Mouse (Mus musculus) midbrain, embryonic 15.5 days (tissue): ENCODE results near the gene Nr2c2. TPM values are rescaled to one million over a fixed set of nuclear protein-coding genes. Genes with fewer than 3 reads are reported as not detected.

Source experiments
- ATAC-seq: fragments of 200-750 bp; cut with Nextera tagmentation; replicated peaks from 2 replicates; pipeline ENCODE4 v1.8.0; 2017; ENCODE audit warnings: moderate TSS enrichment
- H3K27ac ChIP-seq: fragments of 300-500 bp; sonication (generic); 2 replicates; pipeline ENCODE4 v1.5.1; 2015; ENCODE audit warnings: mild to moderate bottlenecking, inconsistent platforms
- H3K27me3 ChIP-seq: fragments of 300-500 bp; sonication (generic); replicated peaks from 2 replicates; pipeline ENCODE4 v1.6.1; 2015; ENCODE audit warnings: inconsistent platforms
- H3K36me3 ChIP-seq: fragments of 300-500 bp; sonication (generic); replicated peaks from 2 replicates; pipeline ENCODE4 v1.6.1; 2015; ENCODE audit warnings: inconsistent platforms
- H3K4me1 ChIP-seq: fragments of 300-500 bp; sonication (generic); 2 replicates; pipeline ENCODE4 v1.6.1; 2015; ENCODE audit warnings: inconsistent platforms
- H3K4me2 ChIP-seq: fragments of 300-500 bp; sonication (generic); 2 replicates; pipeline ENCODE4 v1.6.1; 2015; ENCODE audit warnings: inconsistent platforms, mild to moderate bottlenecking, moderate library complexity
- H3K4me3 ChIP-seq: fragments of 300-500 bp; sonication (generic); 2 replicates; pipeline ENCODE4 v1.5.1; 2015; ENCODE audit warnings: mild to moderate bottlenecking, inconsistent platforms
- H3K9ac ChIP-seq: fragments of 300-500 bp; sonication (generic); 2 replicates; pipeline ENCODE4 v1.6.1; 2015; ENCODE audit warnings: mild to moderate bottlenecking, inconsistent platforms
- H3K9me3 ChIP-seq: fragments of 300-500 bp; sonication (generic); 2 replicates; pipeline ENCODE4 v1.6.1; 2016; ENCODE audit warnings: inconsistent platforms
- WGBS: fragments of 180-500 bp; shearing (Covaris S2); methylation state at CpG from one replicate; pipeline ENCODE4 v1.1.7; 2015; ENCODE audit warnings: mixed read lengths; 5-methylcytosine and 5-hydroxymethylcytosine counted together
- polyA plus RNA-seq: library from polyadenylated mRNA; unstranded; fragments of >200 nt; fragmentation: Nextera tagmentation; extraction: Ambion mirVana; gene quantifications from 2 replicates; pipeline ENCODE4 v1.2.1, GENCODE M21; 2015

Gene Nr2c2
- polyA plus RNA-seq, 1 experiment from 2014 or later, result 40.4 TPM

DNA sequence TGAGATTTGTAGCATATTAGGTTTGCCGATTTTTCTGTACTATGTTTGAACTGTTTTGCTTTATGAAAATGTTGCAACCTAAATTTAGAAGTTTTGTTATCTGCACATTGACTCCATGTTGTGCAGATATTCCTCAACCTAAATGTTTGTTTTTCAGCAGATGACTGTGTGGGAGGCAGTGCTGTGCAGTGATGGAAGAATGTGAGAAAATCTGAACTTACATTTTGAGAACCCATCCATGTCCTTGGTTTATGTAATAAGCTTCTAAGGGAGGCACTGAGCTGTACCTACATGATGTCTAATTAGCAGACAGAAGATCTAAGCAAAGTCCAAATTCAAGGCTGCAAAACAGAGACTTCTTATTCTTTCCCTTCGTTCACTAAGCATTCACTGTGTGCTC is 42.4 kb downstream of the Nr2c2 start:
- Histone ChIP-seq H3K9me3 (no peaks in the 10 kb centered on the region), H3K9ac (no peak overlapping the region), H3K36me3 (no peaks in the 10 kb centered on the region), H3K4me1 (no peaks in the 10 kb centered on the region), H3K4me2 (no peak overlapping the region), H3K4me3 (no peak overlapping the region), H3K27ac (no peak overlapping the region), H3K27me3 (no peaks in the 10 kb centered on the region)
- WGBS, result 92% methylated on average over 2 of the region's 2 CpGs
- no peak for ATAC-seq

DNA sequence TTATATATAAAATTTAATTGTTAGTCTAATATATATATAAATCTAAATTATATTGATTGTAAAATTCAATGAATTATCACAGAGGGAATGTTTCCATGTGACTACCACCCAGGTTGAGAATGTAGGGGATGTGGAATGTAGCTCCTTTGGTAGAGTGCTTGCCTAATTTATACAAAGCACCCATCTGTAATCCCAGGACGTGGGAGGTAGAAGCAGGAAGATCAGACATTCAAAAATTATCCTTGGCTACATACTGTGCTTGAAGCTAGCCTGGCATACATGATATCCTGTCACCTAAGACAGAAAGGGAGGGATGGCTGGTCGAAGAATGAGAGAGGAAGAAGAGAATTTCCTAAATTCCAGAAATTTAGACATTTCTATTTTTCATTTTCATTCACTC is 45.2 kb downstream of the Nr2c2 start:
- no peak overlapping the region for H3K9ac ChIP-seq
- H3K4me2 ChIP-seq, result no peak overlapping the region
- no peaks in the 10 kb centered on the region for H3K36me3 ChIP-seq
- no peaks in the 10 kb centered on the region for H3K4me1 ChIP-seq
- H3K4me3 ChIP-seq, result no peak overlapping the region
- no peaks in the 10 kb centered on the region for H3K27me3 ChIP-seq
- H3K9me3 ChIP-seq, result no peaks in the 10 kb centered on the region
- no peak for ATAC-seq
- H3K27ac ChIP-seq, result no peak overlapping the region
- whole genome bisulfite sequencing, result 71% methylated on average over 2 of the region's 2 CpGs

DNA sequence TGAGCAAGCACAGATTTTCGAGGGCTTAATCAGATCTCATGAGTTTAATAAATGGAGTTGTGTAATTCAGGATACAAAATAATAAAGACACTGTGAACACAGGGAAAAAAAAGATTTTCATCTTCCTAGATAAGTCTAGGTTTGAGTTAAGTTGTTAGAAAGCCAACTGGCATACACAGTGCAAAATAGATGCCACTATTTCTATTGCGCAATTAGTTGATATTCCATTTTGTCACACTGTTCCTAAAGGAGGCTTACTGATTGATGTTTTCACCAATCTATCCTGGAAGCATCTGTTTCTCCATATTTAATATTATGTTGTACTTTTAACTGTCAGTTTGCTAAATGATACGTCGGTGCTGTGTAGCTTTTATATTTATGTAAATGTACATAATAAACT is 54.7 kb downstream of the Nr2c2 start:
- 94% methylated on average over 4 of the region's 4 CpGs for WGBS
- H3K27ac ChIP-seq, result no peak overlapping the region
- no peak overlapping the region for H3K9ac ChIP-seq
- no peaks in the 10 kb centered on the region for H3K4me1 ChIP-seq
- no peaks in the 10 kb centered on the region for H3K9me3 ChIP-seq
- H3K27me3 ChIP-seq, result no peaks in the 10 kb centered on the region
- no peak overlapping the region for H3K4me3 ChIP-seq
- no peak overlapping the region for H3K4me2 ChIP-seq
- 0 out of 2 replicates have a peak, but pooled peaks cover 9% of the 10 kb centered on the region for H3K36me3 ChIP-seq
- ATAC-seq, result no peak

DNA sequence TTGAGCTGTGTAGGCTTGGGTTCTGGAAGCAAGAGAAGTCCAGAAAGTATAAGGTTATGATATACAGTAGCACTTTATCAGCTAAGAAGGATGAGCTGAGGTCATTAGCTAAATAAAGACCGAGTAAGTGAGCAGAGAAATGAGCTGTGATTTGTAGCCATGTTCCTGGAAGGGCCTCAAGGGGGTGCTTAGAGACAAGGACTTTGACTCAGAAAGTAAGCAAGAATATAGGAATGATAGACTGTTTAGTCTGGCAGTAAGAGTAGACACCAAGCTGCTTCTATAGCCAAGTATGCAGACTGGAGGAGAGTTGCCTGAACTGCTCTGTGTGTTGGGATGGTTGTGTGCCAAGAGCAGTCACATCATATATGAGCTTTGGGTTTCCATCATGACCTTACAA is 62.6 kb downstream of the Nr2c2 start:
- H3K9ac ChIP-seq, result no peak overlapping the region
- 87% methylated on average over 1 of the region's 1 CpGs for WGBS
- no peaks in the 10 kb centered on the region for H3K9me3 ChIP-seq
- H3K27me3 ChIP-seq, result no peaks in the 10 kb centered on the region
- no peak overlapping the region for H3K27ac ChIP-seq
- H3K4me2 ChIP-seq, result no peak overlapping the region
- H3K36me3 ChIP-seq, result peaks cover 45% of the 10 kb centered on the region
- ATAC-seq, result no peak
- no peaks in the 10 kb centered on the region for H3K4me1 ChIP-seq
- no peak overlapping the region for H3K4me3 ChIP-seq

DNA sequence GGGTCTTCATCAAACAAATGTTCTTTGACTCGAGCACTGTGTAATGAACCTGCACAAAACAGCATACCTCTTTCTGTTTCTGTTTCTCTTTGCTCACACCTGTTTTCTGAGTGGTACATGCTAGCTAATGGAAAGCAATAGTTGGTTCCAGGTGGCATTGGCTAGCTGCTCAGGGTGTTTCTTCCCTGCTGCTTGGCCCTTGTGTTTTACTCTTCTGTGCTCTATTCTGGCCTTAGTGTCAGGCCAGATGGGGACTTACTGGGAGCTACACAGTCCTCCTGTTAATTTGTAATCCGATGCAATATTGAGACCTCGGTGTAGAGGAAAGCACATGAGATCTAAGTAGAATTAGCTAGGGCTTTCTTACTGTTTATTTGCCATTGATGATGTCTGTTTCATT is 67.6 kb downstream of the Nr2c2 start:
- H3K27ac ChIP-seq, result no peak overlapping the region
- H3K36me3 ChIP-seq, result peaks cover 65% of the 10 kb centered on the region
- H3K4me3 ChIP-seq, result no peak overlapping the region
- ATAC-seq, result no peak
- H3K9ac ChIP-seq, result no peak overlapping the region
- WGBS, result 99% methylated on average over 3 of the region's 3 CpGs
- no peaks in the 10 kb centered on the region for H3K9me3 ChIP-seq
- H3K27me3 ChIP-seq, result no peaks in the 10 kb centered on the region
- no peak overlapping the region for H3K4me2 ChIP-seq
- no peaks in the 10 kb centered on the region for H3K4me1 ChIP-seq

DNA sequence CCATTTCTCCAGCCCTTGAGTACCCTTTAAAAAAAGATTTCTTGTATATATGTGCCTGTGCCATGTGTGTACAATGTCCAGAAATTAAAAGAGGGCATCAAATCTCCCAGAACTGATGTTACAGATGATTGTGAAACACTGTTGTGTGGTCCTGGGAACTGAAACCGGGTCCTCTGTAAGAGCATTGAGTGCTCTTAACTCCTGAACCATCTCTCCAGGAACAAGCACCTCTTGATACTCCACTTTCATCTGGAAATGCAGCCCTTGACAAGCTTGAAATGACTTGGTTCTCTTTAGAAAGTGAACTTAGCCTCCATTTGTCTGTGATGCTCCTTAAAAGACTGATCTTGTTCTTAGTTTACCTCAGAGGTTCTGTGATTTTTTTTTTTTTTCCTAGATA is 71.5 kb downstream of the Nr2c2 start:
- Histone ChIP-seq H3K4me2 (no peak overlapping the region), H3K27ac (no peak overlapping the region), H3K4me3 (no peak overlapping the region), H3K9me3 (no peaks in the 10 kb centered on the region), H3K36me3 (peaks cover 56% of the 10 kb centered on the region), H3K9ac (no peak overlapping the region), H3K4me1 (no peaks in the 10 kb centered on the region), H3K27me3 (no peaks in the 10 kb centered on the region)
- ATAC-seq, result no peak
- 89% methylated on average over 1 of the region's 1 CpGs for WGBS

DNA sequence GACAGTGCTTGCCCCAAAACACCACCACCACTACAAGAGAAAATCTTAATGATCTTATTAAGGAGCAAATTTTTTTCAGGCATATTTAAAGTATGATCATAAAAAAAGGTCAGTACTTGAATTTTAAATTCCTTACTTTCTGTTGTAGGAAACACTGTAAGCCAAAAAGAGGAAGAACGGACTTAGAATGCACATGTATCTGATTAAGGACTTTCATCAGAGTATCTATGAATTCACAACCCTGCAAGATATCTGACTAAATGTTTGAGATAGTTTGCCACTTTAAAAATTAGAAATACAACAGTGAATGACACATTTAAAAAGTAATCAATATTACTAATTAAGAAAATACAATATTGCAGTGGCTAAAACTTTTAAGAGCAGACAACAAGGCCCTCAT is 85.3 kb downstream of the Nr2c2 start:
- no peak overlapping the region for H3K4me2 ChIP-seq
- 95% methylated on average over 1 of the region's 1 CpGs for WGBS
- ATAC-seq, result no peak
- H3K4me3 ChIP-seq, result no peak overlapping the region
- no peaks in the 10 kb centered on the region; the same call in 1 of the 2 replicates for H3K9me3 ChIP-seq
- H3K27ac ChIP-seq, result no peak overlapping the region
- H3K36me3 ChIP-seq, result peaks cover 45% of the 10 kb centered on the region
- no peak overlapping the region for H3K9ac ChIP-seq
- H3K27me3 ChIP-seq, result no peaks in the 10 kb centered on the region
- H3K4me1 ChIP-seq, result no peaks in the 10 kb centered on the region

DNA sequence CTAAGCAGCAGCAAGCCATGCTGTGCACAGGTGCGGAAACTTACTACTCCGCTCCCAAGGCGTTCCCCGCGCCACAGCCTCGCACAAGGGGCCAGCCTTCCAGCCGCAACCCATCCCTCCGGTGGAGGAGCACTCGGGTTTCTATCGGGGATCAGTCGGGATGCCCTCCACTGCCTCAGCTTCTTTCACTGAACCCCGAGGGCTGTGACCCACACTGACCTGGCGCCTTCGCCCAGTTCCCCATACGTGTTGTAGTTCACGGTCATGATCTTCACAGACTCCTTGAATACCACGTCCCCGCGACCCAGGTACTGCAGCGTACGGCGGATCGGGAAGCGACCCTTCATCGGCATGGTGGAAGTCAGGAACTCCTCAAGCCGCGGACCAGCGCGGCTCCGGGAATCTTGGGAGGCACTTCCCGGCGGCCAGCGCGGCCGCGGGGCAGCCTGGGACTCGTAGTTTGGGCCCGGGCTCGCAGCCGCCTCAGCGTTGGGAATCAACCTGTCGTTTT is 92.5 kb downstream of the Nr2c2 start, which contains the start of gene Mrps25:
TSS of gene Mrps25 (minus strand) at position 413 of the 511 bp plus-strand sequence.
- 0% methylated on average over 42 of the region's 42 CpGs for WGBS
- ATAC-seq, result peak; percentile 96
- H3K4me3 ChIP-seq, result peak within 1 kb of the TSS; percentile 80

DNA sequence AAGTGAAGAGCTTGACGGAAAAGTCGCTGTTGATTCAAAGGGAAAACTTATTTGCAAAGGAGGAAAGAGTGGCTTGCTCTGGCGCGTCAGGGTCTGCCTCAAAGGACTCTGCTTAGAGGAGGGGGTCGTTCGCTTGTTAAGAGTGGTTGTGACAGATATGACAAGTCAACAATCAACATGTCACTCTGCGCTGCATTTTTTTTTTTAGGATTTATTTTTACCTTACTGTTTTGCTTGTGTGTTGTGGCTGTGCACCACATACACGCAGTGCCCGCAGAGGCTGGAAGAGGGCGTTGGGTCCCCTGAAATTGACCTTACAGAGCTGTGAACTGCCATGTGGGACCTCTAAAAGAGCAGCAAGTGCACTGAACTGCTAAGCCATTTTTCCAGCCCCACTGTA is 93.0 kb downstream of the Nr2c2 start:
- H3K9ac ChIP-seq, result peak overlapping the region; percentile 74
- H3K27me3 ChIP-seq, result no peaks in the 10 kb centered on the region
- H3K9me3 ChIP-seq, result no peaks in the 10 kb centered on the region; the same call in 1 of the 2 replicates
- WGBS, result 4% methylated on average over 10 of the region's 10 CpGs
- peaks cover 16% of the 10 kb centered on the region for H3K4me1 ChIP-seq
- ATAC-seq, result peak; percentile 80
- peak overlapping the region; percentile 83 for H3K27ac ChIP-seq
- peaks cover 10% of the 10 kb centered on the region; the same call in 1 of the 2 replicates for H3K36me3 ChIP-seq
- peak overlapping the region; percentile 80 for H3K4me3 ChIP-seq
- H3K4me2 ChIP-seq, result peak overlapping the region; percentile 70

More for the DNA sequence above, 92.5 kb downstream of the Nr2c2 start, which contains the start of gene Mrps25:
- Histone ChIP-seq H3K4me2 (peak within 1 kb of the TSS; percentile 70), H3K36me3 (peaks cover 10% of the 10 kb centered on the region; the same call in 1 of the 2 replicates), H3K4me1 (peaks cover 16% of the 10 kb centered on the region), H3K9ac (peak within 1 kb of the TSS; percentile 74), H3K27me3 (no peaks in the 10 kb centered on the region), H3K27ac (peak within 1 kb of the TSS; percentile 83), H3K9me3 (no peaks in the 10 kb centered on the region; the same call in 1 of the 2 replicates)

DNA sequence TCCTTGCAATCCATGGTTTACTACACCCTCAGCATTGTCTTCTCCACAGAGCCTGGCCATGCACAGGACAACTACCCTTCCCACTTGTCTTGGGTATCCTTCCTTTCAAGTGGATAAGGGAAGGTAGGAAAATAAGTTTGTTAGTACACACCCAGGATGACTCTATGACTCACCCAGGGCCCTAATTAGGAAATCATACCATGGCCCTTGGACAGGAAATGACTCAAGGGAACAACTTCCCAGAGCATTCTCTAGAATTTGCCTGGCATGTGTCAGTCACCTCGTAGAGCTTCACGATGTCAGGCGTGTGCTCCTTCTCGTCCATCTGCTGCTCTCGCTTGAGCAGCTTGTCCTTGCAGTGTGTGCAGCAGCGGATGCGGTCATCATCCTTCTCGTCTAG is 108.2 kb downstream of the Nr2c2 start:
- H3K36me3 ChIP-seq, result peaks cover 51% of the 10 kb centered on the region
- no peaks in the 10 kb centered on the region for H3K9me3 ChIP-seq
- no peaks in the 10 kb centered on the region for H3K4me1 ChIP-seq
- no peak overlapping the region for H3K9ac ChIP-seq
- 92% methylated on average over 8 of the region's 8 CpGs for WGBS
- no peak overlapping the region for H3K4me2 ChIP-seq
- H3K27me3 ChIP-seq, result no peaks in the 10 kb centered on the region
- ATAC-seq, result no peak
- H3K27ac ChIP-seq, result no peak overlapping the region
- H3K4me3 ChIP-seq, result no peak overlapping the region

DNA sequence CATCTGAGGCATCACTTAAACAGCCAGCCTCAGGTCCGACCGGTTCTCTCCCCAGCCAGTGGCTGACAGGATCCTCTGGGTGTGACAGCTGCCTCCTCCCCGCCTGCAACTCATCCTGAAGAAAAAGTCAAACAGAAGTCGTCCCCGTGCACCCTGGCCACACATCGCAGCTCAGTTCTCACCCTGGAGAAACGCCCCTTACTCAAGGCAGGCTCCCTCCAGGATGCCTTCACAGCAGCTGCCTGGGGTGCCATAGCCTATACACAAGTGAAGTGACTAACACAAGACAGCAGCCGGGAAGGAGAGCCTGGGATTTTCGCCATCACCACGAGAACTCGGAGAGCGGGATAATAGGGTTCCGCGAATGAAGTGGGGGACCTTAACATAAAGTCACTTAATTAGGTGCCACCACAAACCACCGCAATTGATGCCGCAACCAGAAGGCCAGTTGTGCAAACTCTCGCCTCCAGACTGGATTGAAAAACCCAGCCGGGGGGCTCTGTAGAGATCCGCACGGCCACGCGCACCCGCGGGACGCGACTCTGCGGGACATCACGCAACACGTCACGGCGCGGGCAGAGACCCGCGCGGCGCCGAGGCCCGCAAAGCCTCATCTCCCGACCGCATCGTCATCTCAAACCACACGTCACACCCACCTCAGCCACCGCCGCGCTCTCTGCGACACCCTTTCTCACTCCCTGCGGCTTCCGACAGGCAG is 123.0 kb downstream of the Nr2c2 start:
- under 1% methylated on average over 48 of the region's 48 CpGs for WGBS
- peak; percentile 88 for ATAC-seq
- Histone ChIP-seq H3K4me2 (peak overlapping the region; percentile 88), H3K4me1 (peaks cover 17% of the 10 kb centered on the region), H3K36me3 (peaks cover 5% of the 10 kb centered on the region; the same call in 1 of the 2 replicates), H3K9ac (peak overlapping the region; percentile 95), H3K4me3 (peak overlapping the region; percentile 99), H3K9me3 (no peaks in the 10 kb centered on the region), H3K27me3 (no peaks in the 10 kb centered on the region), H3K27ac (peak overlapping the region; percentile 93)

DNA sequence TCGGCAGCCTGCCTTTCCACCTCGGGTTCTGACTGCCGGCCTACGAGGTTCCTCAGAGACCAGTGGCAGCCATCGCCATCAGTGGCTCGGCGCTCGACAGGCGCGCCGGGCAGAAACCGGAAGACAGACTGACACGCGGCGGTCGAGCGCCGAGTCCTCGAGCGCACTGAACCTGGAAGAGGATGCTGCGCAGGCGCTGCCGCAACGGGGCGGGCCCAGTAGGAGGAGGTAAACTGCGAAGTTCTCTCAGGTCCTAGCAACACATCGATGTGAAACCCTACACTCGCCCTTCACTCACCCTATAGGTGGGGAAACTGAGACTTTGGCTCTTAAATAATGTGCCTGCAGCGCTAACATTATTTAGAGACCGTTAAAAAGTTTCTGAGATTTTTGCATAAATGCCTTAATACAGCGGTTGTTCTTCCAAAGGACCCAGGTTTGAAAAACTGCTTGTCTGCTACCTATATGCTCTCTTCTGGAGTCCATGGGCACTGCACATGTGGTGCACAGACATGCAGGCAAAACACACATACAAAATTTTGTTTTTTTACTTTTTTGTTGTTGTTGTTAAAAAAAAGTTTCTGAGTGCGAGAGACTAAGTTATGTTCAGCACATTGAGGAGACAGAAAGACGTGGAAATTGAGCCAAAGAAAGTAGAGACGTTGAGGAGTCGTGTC is 123.7 kb downstream of the Nr2c2 start, which contains the start of gene Rbsn:
TSS of gene Rbsn (minus strand) at position 153 of the 677 bp plus-strand sequence.
- WGBS, result 10% methylated on average over 35 of the region's 35 CpGs
- H3K4me1 ChIP-seq, result peaks cover 17% of the 10 kb centered on the region
- H3K4me2 ChIP-seq, result peak within 1 kb of the TSS; percentile 88
- peak within 1 kb of the TSS; percentile 95 for H3K9ac ChIP-seq
- peak; percentile 97 for ATAC-seq
- peak within 1 kb of the TSS; percentile 93 for H3K27ac ChIP-seq
- peak within 1 kb of the TSS; percentile 99 for H3K4me3 ChIP-seq
- no peaks in the 10 kb centered on the region for H3K27me3 ChIP-seq
- H3K36me3 ChIP-seq, result no peaks in the 10 kb centered on the region; the same call in 1 of the 2 replicates
- H3K9me3 ChIP-seq, result no peaks in the 10 kb centered on the region
